In the genomic region with DNA sequence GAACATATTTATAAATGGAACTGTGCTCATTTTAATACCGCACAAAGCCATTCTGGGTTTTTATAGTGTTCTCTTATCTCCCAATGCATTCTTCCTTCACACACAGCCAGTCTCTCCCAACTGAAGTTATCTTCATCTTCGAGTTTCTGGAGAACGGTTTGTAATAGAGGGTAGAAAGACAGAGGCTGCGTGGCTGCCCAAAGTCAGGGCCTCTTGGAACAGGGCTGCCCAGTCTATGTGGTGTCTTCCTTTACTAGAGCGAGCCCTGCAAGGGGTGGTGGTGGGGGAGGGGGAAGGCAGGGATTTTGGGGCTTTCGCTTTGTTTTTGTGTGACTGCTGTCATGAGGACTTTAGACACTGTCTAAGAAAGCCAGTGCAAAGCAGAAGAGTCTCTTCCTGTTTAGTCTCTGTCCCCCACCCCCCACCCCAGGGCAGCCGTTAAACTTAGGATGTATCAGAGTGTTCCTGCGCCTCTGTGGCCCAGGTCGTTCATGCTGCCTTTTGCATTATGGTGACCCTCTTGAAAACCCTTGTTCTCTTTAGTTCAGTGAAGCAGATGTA, we compare ENCODE assay signal across 13 mouse cellular contexts. TPM values are rescaled to one million over a fixed set of nuclear protein-coding genes. Genes with fewer than 3 reads are reported as not detected.
DNase-seq lines count a peak whose midpoint lies in the region; ATAC-seq and TF ChIP-seq lines count a peak whose summit lies in the region.
"Had no signal": no experiment of that assay in that cellular context is flagged by ENCODE, and none has a peak within 500 bp of the region (broad histone marks: within the 10 kb centered on the region; RNA-seq: fewer than 3 reads in every experiment).

No protein-coding gene starts in this region.

- 55% methylated on average over 9 of the region's 9 CpGs for WGBS in lung, embryonic 14.5 days
- 58% methylated on average over 9 of the region's 9 CpGs for WGBS in hindbrain, embryonic 16.5 days

- no peak overlapping the region for H3K9ac ChIP-seq in lung, embryonic 14.5 days
- H3K9ac ChIP-seq in hindbrain, embryonic 16.5 days (ENCODE audit: low read depth, low read length): no peak overlapping the region
- H3K9ac ChIP-seq: heart, embryonic 12.5 days had no signal

- no peak for TF ChIP-seq CTCF in lung, embryonic 14.5 days (IDR thresholded peaks at IDR 0.05; ENCODE audit: low read depth)

- no peaks in the 10 kb centered on the region for H3K36me3 ChIP-seq in lung, embryonic 14.5 days (ENCODE audit: insufficient read depth)
- H3K36me3 ChIP-seq in hindbrain, embryonic 16.5 days (ENCODE audit: control insufficient read depth, insufficient read depth, low read length): no peaks in the 10 kb centered on the region
- H3K36me3 ChIP-seq: heart, embryonic 12.5 days had no signal

- 0 out of 2 replicates have a peak overlapping the region, but pooled peaks have one; percentile 12 for H3K27ac ChIP-seq in lung, embryonic 14.5 days (ENCODE audit: low read depth)
- H3K27ac ChIP-seq in hindbrain, embryonic 16.5 days (ENCODE audit: low read depth, low read length): no peak overlapping the region

- H3K4me2 ChIP-seq in lung, embryonic 14.5 days: no peak overlapping the region
- H3K4me2 ChIP-seq in hindbrain, embryonic 16.5 days (ENCODE audit: low read length): peak overlapping the region; percentile 35; the same call in 1 of the 2 replicates
- H3K4me2 ChIP-seq: heart, embryonic 12.5 days had no signal

- peak; percentile 20 to 35 for DNase-seq in cerebellum, postnatal 10 days
- no peak for DNase-seq in lung, embryonic 14.5 days
- DNase-seq in lung, postnatal 10 days: no peak
- DNase-seq in adrenal gland, postnatal 36 days: no peak
- no peak for DNase-seq in urinary bladder, postnatal 4 days (ENCODE audit: low spot score in 2 of 2)
- DNase-seq: cerebellum, postnatal 25 days; kidney, postnatal 36 days; lung, adult 2 months had no signal

- no peak overlapping the region for H3K4me3 ChIP-seq in lung, embryonic 14.5 days (ENCODE audit: low read depth, low read length)
- no peak overlapping the region for H3K4me3 ChIP-seq in hindbrain, embryonic 16.5 days (ENCODE audit: low read length)
- H3K4me3 ChIP-seq: heart, embryonic 12.5 days had no signal

- H3K27me3 ChIP-seq in lung, embryonic 14.5 days (ENCODE audit: insufficient read depth, low read length): no peaks in the 10 kb centered on the region
- H3K27me3 ChIP-seq in hindbrain, embryonic 16.5 days (replicated peaks; ENCODE audit: control insufficient read depth, insufficient read depth, low read length): no peaks in the 10 kb centered on the region
- H3K27me3 ChIP-seq: heart, embryonic 12.5 days had no signal

- no peak for ATAC-seq in cerebellum, adult (ENCODE audit: insufficient number of reproducible peaks, low FRiP score, low TSS enrichment)
- ATAC-seq in lung, embryonic 14.5 days (ENCODE audit: insufficient read depth): peak; percentile 52; the same call in 1 of the 2 replicates
- no peak; the same call in 1 of the 2 replicates for ATAC-seq in hindbrain, embryonic 16.5 days
- peak; percentile 41 for ATAC-seq in megakaryocyte progenitor cell, adult 5-6 weeks (replicated peaks; ENCODE audit: poor library complexity)
- ATAC-seq: activated CD4-positive, CD25-positive, alpha-beta regulatory T cell, adult 4 months had no signal

- H3K9me3 ChIP-seq in lung, embryonic 14.5 days (ENCODE audit: low read depth, low read length): no peaks in the 10 kb centered on the region
- no peaks in the 10 kb centered on the region for H3K9me3 ChIP-seq in hindbrain, embryonic 16.5 days (ENCODE audit: control insufficient read depth, low read length)
- H3K9me3 ChIP-seq: heart, embryonic 12.5 days had no signal

- no peaks in the 10 kb centered on the region for H3K4me1 ChIP-seq in lung, embryonic 14.5 days (ENCODE audit: insufficient read depth)
- H3K4me1 ChIP-seq in hindbrain, embryonic 16.5 days (ENCODE audit: control insufficient read depth, insufficient read depth, low read depth, low read length): peaks cover 7% of the 10 kb centered on the region; the same call in 1 of the 2 replicates

RNA-seq across cellular contexts. Expression of a gene that starts 37.1 kb away (rescaled TPM):
- 32.9 and 33.8 TPM in 2 replicates for polyA plus RNA-seq in lung, embryonic 14.5 days (2014; fragmentation: Nextera tagmentation; extraction: Ambion mirVana)
- polyA plus RNA-seq in hindbrain, embryonic 16.5 days (2015; fragmentation: Nextera tagmentation; extraction: Ambion mirVana): 1.6 and 2.0 TPM in 2 replicates
- total RNA-seq in megakaryocyte progenitor cell, adult 5-6 weeks (2015): 0.07 and 0.30 TPM in 2 replicates
- 0.12 and 0.20 TPM in 2 replicates for total RNA-seq in megakaryocyte progenitor cell, adult 5-6 weeks (2017)
- total RNA-seq in adrenal gland, postnatal 36 days (2021): 10 to 100 TPM; 12.9 to 15.5 TPM

Comparison
In these comparisons a context has a peak if more than half of its experiments do, and no peak if none do; other contexts are left out.
1. DNase-seq: peak in cerebellum, postnatal 10 days (2 of 2); none in lung, embryonic 14.5 days (single experiment), lung, postnatal 10 days (single experiment), adrenal gland, postnatal 36 days (0 of 2) and urinary bladder, postnatal 4 days (0 of 2).
2. ATAC-seq: peak in lung, embryonic 14.5 days (single experiment) and megakaryocyte progenitor cell, adult 5-6 weeks (single experiment); none in cerebellum, adult (single experiment) and hindbrain, embryonic 16.5 days (single experiment).
3. RNA of a gene that starts 37.1 kb away (total RNA-seq): 12.9 to 15.5 TPM in adrenal gland, postnatal 36 days; 0.07 to 0.30 TPM in megakaryocyte progenitor cell, adult 5-6 weeks; every median in the first group is over 10 times any median in the second.